In genomic region chr7:128504091-128504490, GRCm38 (mm10) we compare ENCODE assay signal across 22 mouse cellular contexts. TPM values are rescaled to one million over a fixed set of nuclear protein-coding genes. Genes with fewer than 3 reads are reported as not detected.
A peak's percentile ranks its signal among the peaks of the same experiment; 100 is the strongest.
DNase-seq lines count a peak whose midpoint lies in the region; ATAC-seq lines count a peak whose summit lies in the region.
"Had no signal": no experiment of that assay in that cellular context is flagged by ENCODE, and none has a peak within 500 bp of the region (broad histone marks: within the 10 kb centered on the region; RNA-seq: fewer than 3 reads in every experiment).

No protein-coding gene starts in this region.

- no peaks in the 10 kb centered on the region for H3K36me3 ChIP-seq in forebrain, embryonic 14.5 days (ENCODE audit: control insufficient read depth, insufficient read depth, low read length)
- H3K36me3 ChIP-seq: embryonic facial prominence, embryonic 10.5 days; heart, embryonic 13.5 days; hindbrain, embryonic 15.5 days; intestine, embryonic 15.5 days; limb, embryonic 15.5 days; liver, embryonic 15.5 days had no signal

- ATAC-seq in forebrain, embryonic 14.5 days: no peak
- ATAC-seq: forebrain, embryonic 13.5 days; intestine, embryonic 15.5 days had no signal

- no peak overlapping the region for H3K4me3 ChIP-seq in forebrain, embryonic 14.5 days (ENCODE audit: low read depth, low read length)
- H3K4me3 ChIP-seq: embryonic facial prominence, embryonic 10.5 days; forebrain, embryonic 13.5 days; heart, embryonic 13.5 days; hindbrain, embryonic 15.5 days; intestine, embryonic 15.5 days; limb, embryonic 15.5 days; liver, embryonic 15.5 days had no signal

- no peaks in the 10 kb centered on the region for H3K4me1 ChIP-seq in forebrain, embryonic 14.5 days (ENCODE audit: control insufficient read depth, insufficient read depth, low read length)
- H3K4me1 ChIP-seq: embryonic facial prominence, embryonic 10.5 days; hindbrain, embryonic 15.5 days; intestine, embryonic 15.5 days; limb, embryonic 15.5 days; liver, embryonic 15.5 days had no signal

- intact Hi-C loops in left cerebral cortex, postnatal 25 days (cut with DNase I): no loop called here

- no peaks in the 10 kb centered on the region for H3K9me3 ChIP-seq in forebrain, embryonic 14.5 days (replicated peaks; ENCODE audit: control insufficient read depth, low read length)
- H3K9me3 ChIP-seq: embryonic facial prominence, embryonic 10.5 days; forebrain, embryonic 13.5 days; heart, embryonic 13.5 days; hindbrain, embryonic 15.5 days; intestine, embryonic 15.5 days; limb, embryonic 15.5 days; liver, embryonic 15.5 days had no signal

- DNase-seq in layer of hippocampus, adult 18-20 months (ENCODE audit: low spot score in 2 of 2): peak; percentile 39 to 73
- DNase-seq in layer of hippocampus, postnatal 10 days (ENCODE audit: low spot score in 2 of 2): no peak
- DNase-seq in right cerebral cortex, adult 2 months (ENCODE audit: low spot score in 2 of 2): peak; percentile 70 to 76
- DNase-seq in right cerebral cortex, postnatal 10 days (ENCODE audit: low spot score in 2 of 2): no peak
- DNase-seq in left cerebral cortex, postnatal 25 days (ENCODE audit: low spot score in 2 of 2): peak; percentile 35 to 82
- no peak for DNase-seq in kidney, adult 9 months
- no peak for DNase-seq in adrenal gland, postnatal 14 days
- no peak for DNase-seq in forebrain, embryonic 14.5 days (ENCODE audit: low spot score)
- DNase-seq: B cell, adult 2 months; cerebellum, adult 9-10 months; gastrocnemius, postnatal 10 days; heart, adult 18-20 months; thymus, postnatal 14 days had no signal

- H3K4me2 ChIP-seq in forebrain, embryonic 14.5 days (ENCODE audit: low read length): no peak overlapping the region
- H3K4me2 ChIP-seq: forebrain, embryonic 13.5 days; heart, embryonic 13.5 days; hindbrain, embryonic 15.5 days; intestine, embryonic 15.5 days; limb, embryonic 15.5 days; liver, embryonic 15.5 days; midbrain, embryonic 11.5 days had no signal

- no peak overlapping the region for H3K27ac ChIP-seq in forebrain, embryonic 14.5 days (ENCODE audit: low read depth, low read length)
- H3K27ac ChIP-seq: embryonic facial prominence, embryonic 10.5 days; forebrain, embryonic 13.5 days; heart, embryonic 13.5 days; hindbrain, embryonic 15.5 days; intestine, embryonic 15.5 days; limb, embryonic 15.5 days; liver, embryonic 15.5 days; macrophage had no signal

- no peaks in the 10 kb centered on the region for H3K27me3 ChIP-seq in forebrain, embryonic 14.5 days (replicated peaks; ENCODE audit: control insufficient read depth, insufficient read depth, low read length)
- H3K27me3 ChIP-seq: forebrain, embryonic 13.5 days; heart, embryonic 13.5 days; hindbrain, embryonic 15.5 days; intestine, embryonic 15.5 days; limb, embryonic 15.5 days; liver, embryonic 15.5 days had no signal

- 89% methylated on average over 6 of the region's 6 CpGs for WGBS in forebrain, embryonic 14.5 days

- no peak overlapping the region for H3K9ac ChIP-seq in forebrain, embryonic 14.5 days (ENCODE audit: low read length)
- H3K9ac ChIP-seq: forebrain, embryonic 13.5 days; heart, embryonic 13.5 days; hindbrain, embryonic 15.5 days; intestine, embryonic 15.5 days; limb, embryonic 15.5 days; liver, embryonic 15.5 days had no signal

RNA-seq across cellular contexts. Expression of gene Bag3, which starts 19.3 kb away (rescaled TPM):
- 10 to 100 TPM; 16.0 to 16.3 TPM for total RNA-seq in layer of hippocampus, adult 18-20 months (2021)
- 1 to 10 TPM; 7.1 to 7.8 TPM for total RNA-seq in layer of hippocampus, postnatal 10 days (2021)
- total RNA-seq in left cerebral cortex, postnatal 25 days (2021): 1 to 10 TPM; 6.4 to 7.5 TPM
- 129 and 192 TPM in 2 replicates for total RNA-seq in adrenal gland, postnatal 14 days (2021)
- 1.4 and 1.7 TPM in 2 replicates for polyA plus RNA-seq in forebrain, embryonic 14.5 days (2014; fragmentation: Nextera tagmentation; extraction: Ambion mirVana)

RNA-seq across cellular contexts. Expression of gene Tial1, which starts 42.6 kb away (rescaled TPM):
- 100 to 1,000 TPM in 1 of 2 experiments, 10 to 100 TPM in 1; 98.2 to 110 TPM for total RNA-seq in layer of hippocampus, adult 18-20 months (2021)
- total RNA-seq in layer of hippocampus, postnatal 10 days (2021): 100 to 1,000 TPM; 108 to 128 TPM
- 100 to 1,000 TPM in 1 of 2 experiments, 10 to 100 TPM in 1; 89.6 to 102 TPM for total RNA-seq in left cerebral cortex, postnatal 25 days (2021)
- total RNA-seq in adrenal gland, postnatal 14 days (2021): 92.5 and 95.3 TPM in 2 replicates
- 30.6 and 34.6 TPM in 2 replicates for polyA plus RNA-seq in forebrain, embryonic 14.5 days (2014; fragmentation: Nextera tagmentation; extraction: Ambion mirVana)

Comparison
In these comparisons a context has a peak if more than half of its experiments do, and no peak if none do; other contexts are left out.
1. DNase-seq: peak in layer of hippocampus, adult 18-20 months (2 of 2), right cerebral cortex, adult 2 months (2 of 2) and left cerebral cortex, postnatal 25 days (2 of 2); none in layer of hippocampus, postnatal 10 days (0 of 2), right cerebral cortex, postnatal 10 days (0 of 2), kidney, adult 9 months (single experiment), adrenal gland, postnatal 14 days (single experiment) and forebrain, embryonic 14.5 days (single experiment).